Mouse (Mus musculus) gastrocnemius, postnatal 4 days (tissue): ENCODE measurements around the gene Tcl1b1. TPM values are rescaled to one million over a fixed set of nuclear protein-coding genes. Genes with fewer than 3 reads are reported as not detected.
"Not testable (repeated sequence)": the region's sequence is repeated elsewhere in the genome, so short reads cannot be mapped to it uniquely, and the experiment has no call there.

Experiments used
- DNase-seq, 2 experiments: peaks; one replicate each; pipeline ENCODE4 v3.0.0; 2021 to 2022; ENCODE audit warnings: low spot score in 2 of 2, mixed read lengths in 2 of 2
- total RNA-seq, 2 experiments: library from RNA; stranded (reverse); gene quantifications; 2 replicates each; pipeline ENCODE4 v1.2.3; 2021

Tcl1b1 gene
- total RNA-seq, 2 experiments from 2014 or later: not detected

DNA sequence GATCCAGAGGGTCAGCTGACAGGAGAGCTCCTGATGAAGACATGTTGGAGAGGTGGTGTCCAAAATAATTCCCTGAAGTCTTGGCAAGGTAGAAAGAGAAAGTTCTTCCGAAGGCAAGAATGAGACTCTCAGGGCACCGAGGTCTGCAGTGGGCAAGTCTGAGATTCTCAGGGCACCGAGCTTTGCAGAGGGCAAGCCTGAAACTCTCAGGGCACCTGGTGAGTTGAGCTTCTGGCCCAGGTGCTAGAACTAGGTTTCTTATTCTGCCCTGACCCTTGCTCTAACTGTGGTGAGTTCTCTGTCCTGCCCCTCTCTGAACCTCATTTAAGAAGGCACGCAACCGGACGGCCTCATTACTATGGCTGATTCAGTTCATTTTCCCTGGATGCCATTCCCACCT is 31.3 kb downstream of the Tcl1b1 start, which contains the start of gene Tcl1b3:
Gene Tcl1b3, plus strand, starts transcription at position 301 of the 400 bp plus-strand sequence.
- not testable (repeated sequence) for DNase-seq

DNA sequence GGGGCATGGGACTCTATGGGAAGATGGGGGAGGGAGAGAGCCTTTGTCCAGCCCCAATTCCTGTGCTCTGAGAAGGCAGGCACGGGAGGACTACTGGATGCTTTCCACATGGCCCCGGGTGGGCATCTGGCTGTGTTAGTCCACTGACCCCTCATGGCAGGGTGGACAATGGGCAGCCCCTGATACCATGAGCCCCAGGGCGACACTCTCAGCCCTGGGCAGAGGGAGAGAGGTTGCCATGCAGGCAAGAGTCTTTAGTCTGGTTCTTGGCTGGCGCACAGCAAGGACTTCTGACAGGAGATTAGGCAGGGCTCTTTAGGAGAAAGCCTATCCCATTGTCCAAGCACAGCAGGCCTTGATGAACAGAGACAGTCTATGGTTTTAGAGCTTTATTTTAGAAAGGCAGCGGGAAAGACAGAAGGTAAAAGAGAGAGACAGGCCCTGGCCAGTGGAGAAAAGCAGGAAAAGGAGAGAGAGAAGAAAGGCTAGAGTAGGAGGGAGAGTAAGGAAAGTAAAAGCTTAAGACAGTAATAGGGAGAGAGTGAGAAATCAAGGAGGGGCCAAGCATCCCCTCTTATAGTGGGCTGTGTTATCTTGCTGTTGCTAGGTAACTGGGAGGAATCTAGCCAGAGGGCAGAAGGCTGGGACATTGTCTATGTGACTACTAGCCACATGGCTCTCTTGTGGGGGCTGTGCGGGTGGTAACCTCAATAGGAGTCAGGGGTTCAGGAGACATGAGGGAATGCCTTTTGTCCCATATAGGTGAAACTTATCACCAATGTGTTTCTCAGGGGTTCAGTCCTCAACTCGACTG is 40.4 kb downstream of the Tcl1b1 start:
- not testable (repeated sequence) for DNase-seq

DNA sequence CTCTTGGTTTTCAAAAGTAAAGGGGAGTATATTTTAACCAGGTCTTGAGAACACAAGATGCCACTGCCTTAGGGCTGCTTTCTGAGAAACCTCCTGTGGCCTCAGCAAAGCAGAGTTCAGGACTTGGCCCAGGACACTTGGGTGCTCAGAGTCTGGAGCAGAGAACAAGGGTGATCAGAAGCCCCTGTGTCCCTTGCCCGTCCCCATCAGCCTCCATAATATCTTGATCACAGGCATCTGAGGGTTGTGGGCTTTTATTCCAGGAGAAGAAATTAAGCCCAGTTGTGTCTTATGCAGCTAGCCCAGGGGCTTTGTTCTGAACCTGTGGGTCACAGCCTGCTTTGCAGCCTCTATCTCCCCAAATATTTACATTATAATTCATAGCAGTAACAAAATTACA is 42.2 kb downstream of the Tcl1b1 start, which contains the start of gene Tcl1b4:
Gene Tcl1b4, plus strand, starts transcription at position 301 of the 400 bp plus-strand sequence.
- DNase-seq: not testable (repeated sequence)

DNA sequence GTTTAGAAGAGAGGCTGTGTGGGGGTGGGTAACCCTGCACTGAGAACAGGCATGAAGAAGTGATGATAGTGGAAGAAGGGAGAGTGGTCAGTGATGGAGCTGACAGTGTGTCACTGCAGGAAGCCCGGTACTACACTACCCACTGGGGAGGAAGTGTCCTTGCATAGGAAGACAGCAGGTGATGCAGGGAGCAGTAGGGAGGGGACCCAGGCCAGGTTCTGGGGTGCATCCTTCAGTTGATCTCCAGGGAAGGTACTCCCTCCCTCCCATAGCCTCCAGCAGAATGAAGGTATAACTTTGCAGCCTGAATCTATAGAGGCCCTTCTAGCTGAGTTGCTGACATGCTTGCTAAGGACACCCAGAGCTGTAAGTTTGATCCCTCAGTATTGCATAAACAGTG is 47.6 kb downstream of the Tcl1b1 start:
- DNase-seq: no peak

DNA sequence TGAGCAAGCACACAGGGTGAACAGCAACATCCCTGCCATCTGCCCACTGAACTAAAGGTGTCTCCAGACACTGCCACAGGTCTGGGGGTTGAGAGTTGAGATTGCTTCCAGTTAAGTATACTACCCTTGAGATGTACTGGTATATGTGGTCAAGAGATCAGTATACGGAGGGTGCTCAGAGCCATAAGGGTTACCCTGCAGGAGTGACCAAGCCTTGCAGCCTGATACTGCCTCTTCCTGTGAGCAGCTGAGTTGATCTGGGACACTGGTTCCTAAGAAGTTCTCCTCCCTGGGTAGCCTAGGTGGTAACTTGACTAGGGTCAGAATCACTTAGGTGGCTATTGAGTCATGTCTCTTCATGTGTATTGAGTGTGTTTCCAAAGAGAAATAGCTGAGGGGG is 49.0 kb downstream of the Tcl1b1 start:
- DNase-seq: no peak

DNA sequence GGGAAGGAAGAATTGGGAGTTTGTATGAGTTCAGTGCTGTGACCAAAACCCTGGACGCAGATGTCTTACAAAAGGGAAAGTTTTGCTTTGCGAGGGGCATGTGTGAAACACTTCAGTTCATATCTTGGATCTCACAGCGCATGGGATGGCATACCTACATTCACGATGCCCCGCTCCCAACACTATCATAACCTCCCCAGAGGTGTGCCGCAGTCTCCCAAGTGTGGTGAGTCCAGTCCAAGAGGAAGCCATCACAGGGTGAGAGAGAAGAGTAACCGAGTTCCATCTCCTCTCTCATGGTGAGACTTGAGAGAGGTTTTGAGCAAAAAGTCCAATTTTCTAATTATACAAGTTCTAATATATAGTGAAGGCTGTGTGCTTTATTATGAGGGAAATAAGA is 49.7 kb downstream of the Tcl1b1 start:
- no peak for DNase-seq

Other genes with a start within 250 kb of the Tcl1b1 start
- gene Syne3, start 149.9 kb upstream of the Tcl1b1 start, total RNA-seq: 10 to 100 TPM; 17.7 to 19.2 TPM
- gene Glrx5, start 127.0 kb upstream of the Tcl1b1 start, total RNA-seq: 10 to 100 TPM; 64.0 to 65.3 TPM
- not detected for gene Tcl1b2, start 13.7 kb upstream of the Tcl1b1 start, total RNA-seq
- not detected for gene Tcl1b5, start 16.7 kb downstream of the Tcl1b1 start, total RNA-seq
- not detected for gene Tcl1b3, start 31.4 kb downstream of the Tcl1b1 start, total RNA-seq
- gene Tcl1b4, start 42.3 kb downstream of the Tcl1b1 start, total RNA-seq: not detected
- gene Tcl1, start 63.1 kb downstream of the Tcl1b1 start, total RNA-seq: not detected
- gene Tunar, start 174.2 kb downstream of the Tcl1b1 start, total RNA-seq: not detected